Mouse (Mus musculus) urinary bladder, postnatal 36 days (tissue): Measurements from ENCODE around the gene Olfr160.

Experiments used
- DNase-seq, 2 experiments: peaks; one replicate each; pipeline ENCODE4 v3.0.0; 2022; ENCODE audit warnings: low spot score in 2 of 2, mixed read lengths in 1 of 2

The Olfr160 gene

DNA sequence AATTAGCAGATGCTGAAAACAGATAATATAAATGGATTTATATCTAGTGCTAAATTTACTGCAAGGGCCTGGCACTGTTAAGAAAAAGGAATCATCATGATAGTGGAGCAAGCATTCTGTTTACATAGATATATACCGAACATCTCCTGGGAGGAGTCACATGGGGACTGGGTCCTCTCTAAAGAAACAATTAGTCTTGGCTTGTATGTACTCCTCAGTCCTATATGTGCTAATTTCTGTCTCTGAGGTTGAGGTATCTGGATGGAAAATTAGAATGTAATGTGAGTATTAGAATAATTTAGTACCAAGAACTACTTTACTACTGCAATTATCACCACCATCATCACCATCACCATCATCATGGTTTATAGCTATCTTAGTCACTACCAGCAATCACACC is at the start of gene Olfr160:
TSS of gene Olfr160 (minus strand) at position 101 of the 400 bp plus-strand sequence.
- no peak for DNase-seq

DNA sequence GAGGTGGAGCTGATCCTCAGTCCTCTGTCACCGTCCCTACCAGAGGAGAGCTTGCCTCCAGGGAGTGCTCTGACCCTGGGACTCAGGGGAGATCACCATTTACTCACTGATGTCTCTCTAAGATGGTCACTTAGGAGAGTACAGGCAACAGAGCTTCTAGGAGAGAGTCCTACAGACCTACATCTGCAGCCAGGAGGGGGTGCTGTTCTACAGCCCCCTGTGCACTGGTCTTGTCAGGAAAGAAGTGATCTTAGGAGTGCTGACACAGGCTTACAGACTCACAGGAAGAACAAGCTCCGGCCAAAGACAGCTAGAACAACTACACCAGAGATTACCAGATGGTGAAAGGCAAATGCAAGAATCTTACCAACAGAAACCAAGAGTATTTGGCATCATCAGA is 46.5 kb upstream of the Olfr160 start:
- no peak for DNase-seq

DNA sequence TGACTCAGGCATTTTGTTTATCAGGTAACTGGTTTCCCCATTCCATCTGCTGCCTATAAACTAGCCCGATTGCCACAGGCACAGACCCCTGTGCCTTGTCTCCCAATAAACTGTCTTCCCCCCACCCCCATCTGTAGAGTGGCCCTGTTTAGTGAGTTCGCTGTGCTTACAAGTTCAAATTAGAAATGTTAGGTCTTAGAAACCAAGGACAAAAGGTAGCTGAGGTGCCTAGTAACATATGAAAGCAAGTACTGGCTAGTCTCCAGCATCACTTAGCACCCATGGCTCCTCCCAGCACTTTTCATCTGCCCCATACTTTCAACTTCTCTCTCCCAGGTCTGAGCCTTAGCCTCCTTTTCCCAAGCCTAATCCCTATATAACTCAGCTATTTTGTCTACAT is 45.7 kb upstream of the Olfr160 start:
- no peak for DNase-seq

DNA sequence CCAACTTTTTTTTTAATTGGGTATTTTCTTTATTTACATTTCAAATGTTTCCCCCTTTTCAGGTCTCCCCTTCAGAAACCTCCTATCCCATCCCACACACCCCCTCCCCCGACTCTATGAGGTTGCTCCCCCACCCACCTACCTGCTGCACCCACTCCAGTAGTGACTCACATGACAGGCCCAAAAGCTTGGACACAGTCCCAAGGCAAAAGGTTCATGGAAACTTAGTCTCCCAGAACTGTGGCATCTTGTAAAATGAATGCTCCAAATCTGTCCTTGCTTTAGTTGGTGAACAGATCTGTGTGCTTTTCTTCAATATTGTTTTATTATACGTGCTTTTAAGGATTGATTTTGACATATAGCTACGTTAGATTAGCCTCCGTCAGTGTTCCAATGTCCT is 36.0 kb upstream of the Olfr160 start:
- no peak for DNase-seq

DNA sequence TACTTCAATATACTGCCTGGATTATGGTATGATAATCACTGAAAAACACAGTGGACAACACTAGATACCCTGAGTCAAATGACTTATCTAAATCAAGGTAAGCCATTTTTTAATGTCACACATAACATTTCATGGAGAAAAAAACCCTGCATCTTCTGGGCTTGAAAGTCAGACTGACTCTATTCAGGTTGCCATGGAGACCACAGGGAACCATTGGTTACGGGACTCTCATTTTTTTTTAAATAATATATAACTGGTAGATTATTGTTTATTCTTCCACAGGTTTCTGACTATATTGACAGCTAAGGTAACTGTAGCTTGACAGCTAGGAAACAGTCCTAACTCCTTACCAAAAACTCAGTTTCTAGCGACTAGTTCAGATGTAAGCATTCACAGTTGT is 35.4 kb upstream of the Olfr160 start:
- no peak for DNase-seq

DNA sequence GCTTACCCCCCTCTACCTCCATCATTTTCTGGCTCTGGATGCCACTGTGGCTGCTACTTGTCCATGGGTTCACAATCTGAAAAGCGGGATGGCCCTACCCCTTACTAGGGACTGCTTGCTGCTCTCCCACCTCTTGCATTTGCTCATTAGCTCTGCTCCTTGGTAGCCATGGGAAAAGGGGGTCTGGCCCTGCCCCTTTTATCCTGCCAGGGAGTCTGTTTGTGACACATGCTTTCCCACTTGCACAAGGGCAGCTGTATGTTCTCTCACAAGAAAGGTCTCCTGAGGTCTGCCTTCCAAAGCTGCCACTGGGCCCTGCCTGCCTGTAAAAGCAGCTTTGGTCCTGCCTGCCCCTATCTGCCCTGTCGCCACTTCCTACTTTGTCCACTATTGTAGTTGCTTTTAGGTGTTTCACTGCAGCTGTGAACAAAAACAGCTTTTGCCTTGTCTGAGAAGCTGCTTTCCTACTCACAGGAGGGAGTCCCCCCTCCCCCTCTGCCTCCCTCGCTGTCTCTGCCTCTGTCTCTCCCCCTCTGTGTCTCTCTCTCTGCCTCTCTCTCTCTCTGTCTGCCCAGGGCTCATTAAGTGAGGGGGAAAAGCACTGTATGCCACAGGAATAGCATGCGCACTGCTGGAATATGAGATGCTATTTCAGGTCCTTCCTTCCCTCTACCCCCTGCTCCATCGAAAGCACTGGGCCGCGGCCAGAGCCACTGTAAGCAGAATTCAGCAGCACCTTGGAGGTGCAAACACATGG is 34.4 kb upstream of the Olfr160 start:
- DNase-seq: no peak

DNA sequence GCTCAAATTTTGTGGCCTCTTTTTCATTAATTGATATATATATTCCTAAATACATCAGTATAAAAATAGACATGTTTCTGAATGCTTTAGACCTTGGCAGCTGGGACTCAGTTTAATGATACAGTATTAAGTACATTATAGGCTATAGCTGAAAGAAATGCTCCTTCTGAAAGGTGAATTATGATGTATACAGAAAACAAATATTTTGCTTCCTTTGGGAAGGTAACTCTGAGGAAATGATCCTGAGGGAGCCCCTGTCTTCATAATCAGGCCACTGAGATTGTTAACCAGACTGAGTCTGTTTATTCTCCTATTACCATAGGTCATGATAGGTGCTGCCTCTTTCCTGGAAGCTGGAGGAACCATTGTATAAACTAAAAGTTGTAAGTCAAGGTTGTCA is 28.8 kb upstream of the Olfr160 start, which contains the start of gene Olfr874:
TSS of gene Olfr874 (plus strand) at position 301 of the 400 bp plus-strand sequence.
- DNase-seq: no peak

DNA sequence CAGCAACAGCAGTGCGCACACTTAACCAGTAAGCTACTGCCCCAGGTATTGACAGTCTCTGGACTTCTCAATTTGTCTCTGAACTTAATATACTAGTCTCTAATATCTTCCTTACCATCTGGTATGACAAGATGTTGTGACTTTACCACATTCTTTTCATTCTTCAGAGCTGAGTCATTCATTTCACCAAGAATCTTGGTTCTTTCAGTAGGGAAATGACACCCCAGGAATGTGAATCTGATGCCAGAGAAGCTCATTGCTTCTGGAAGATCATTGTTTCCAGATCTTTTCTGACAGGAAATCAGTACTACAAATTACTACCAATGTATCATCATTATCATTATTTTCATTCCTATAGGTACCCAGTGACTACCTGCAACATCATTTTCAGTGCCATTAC is 18.3 kb upstream of the Olfr160 start:
- no peak for DNase-seq

DNA sequence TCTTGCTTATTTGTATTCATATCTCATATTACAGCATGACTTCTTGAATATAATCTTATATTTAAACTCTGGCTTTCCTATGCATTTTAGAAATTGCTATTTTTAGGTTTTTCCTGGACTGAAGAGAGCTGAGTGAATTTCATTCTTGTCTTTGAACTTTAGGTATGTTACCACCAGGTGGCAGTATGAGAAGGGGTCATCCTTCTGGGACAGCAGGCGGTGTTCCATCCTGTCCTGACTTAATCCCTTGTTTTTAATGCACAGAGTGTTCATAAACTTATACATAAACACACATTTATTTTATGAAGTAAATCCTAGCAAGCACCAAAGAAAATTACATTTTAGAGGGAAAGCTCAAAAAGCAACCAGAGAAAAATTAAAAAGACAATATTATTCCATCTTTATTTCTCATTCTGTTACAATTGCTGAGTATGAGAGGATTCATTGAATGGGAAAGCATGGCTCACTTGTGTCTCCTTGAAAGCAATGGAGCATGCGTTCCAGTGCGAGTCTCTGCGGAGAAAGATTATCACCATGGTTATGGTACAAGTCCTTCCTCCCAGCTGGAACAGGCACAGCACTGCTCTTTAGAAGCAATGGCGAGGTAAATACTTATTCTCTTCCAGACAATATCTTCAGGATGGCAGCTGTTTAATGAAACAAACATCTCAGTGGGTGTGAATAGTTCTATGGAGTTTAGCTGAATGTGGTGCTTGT is 25.9 kb downstream of the Olfr160 start:
- no peak for DNase-seq

DNA sequence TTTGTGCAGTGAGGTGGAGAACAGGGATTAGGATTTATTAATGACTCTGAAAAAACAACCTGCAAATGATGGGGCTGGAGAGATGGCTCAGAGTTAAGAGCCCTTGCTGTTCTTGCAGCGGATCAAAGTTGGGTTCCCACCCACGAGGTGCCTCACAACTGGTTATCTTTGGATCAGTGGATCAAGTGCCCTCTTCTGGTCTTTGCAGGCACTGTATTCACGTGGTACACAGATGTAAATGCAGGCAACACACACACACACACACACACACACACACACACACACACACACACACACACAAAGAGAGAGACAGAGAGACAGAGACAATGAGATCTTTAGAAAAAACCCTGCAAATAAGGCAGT is 28.1 kb downstream of the Olfr160 start:
- DNase-seq: no peak

DNA sequence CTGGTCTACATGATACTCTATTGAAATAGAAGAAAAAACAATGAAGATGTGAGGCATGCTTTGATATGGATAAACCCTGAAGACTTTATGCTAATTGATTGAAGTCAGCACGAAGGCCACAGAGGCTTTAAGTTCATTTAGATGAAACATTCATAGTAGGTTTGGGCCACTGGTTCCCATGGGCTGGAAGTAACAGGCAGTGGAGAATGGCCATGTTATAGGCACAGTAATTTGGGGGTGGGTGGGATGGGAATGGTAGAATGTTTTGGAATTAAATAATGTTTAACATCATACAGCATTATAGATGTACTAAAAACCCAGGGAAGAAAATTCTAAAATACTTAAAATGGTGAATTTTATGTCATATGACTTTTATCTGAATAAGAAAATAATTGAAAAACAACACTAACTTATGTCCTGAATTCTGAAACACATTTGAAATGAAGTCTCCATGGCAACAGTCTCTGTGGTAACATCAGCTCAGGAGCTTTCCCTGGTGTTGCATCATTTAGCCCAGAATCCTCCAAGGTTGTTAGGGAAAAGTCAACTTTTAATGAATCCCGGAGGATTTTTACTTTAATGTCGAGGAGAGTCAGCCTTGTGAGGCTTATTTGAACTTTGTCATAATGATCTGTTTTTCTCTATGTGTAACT is 28.6 kb downstream of the Olfr160 start:
- no peak for DNase-seq

DNA sequence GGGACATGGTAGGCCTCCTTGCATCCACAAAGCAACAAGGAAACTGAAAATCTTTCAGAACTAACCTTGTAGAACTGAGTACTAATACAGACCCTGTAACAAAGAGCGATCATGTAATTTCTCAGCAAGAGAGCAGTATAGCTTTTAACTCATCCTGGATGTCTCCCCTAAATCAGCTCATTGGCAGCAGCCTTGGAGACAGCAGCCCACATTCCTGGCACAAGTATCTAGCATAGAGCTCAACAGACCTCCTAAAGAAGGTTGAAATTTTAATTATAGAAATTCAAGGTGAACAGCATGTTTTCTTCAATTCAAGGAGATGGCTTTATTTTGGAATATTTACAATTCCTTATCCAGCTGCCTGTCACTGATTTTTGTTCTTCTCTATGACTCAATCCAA is 34.9 kb downstream of the Olfr160 start:
- no peak for DNase-seq

DNA sequence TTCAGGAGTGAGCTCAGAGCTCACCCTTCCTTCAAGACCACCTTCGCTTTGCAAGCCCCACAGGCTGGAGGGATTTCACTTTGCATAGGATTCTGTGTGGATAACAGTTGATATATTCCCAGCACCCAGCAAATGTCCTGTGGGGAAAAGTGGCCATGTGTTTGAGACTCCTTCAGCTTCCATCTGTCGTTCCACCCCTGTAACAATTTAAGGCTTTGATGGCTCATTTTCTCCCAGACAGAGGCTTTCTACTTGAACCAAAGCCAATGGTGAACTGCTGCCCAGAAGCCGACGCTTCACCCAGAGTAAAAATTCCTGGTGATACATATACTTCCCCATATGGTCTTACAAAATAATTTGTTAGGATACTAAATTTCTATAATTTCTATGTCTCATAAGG is 40.8 kb downstream of the Olfr160 start:
- DNase-seq: no peak

DNA sequence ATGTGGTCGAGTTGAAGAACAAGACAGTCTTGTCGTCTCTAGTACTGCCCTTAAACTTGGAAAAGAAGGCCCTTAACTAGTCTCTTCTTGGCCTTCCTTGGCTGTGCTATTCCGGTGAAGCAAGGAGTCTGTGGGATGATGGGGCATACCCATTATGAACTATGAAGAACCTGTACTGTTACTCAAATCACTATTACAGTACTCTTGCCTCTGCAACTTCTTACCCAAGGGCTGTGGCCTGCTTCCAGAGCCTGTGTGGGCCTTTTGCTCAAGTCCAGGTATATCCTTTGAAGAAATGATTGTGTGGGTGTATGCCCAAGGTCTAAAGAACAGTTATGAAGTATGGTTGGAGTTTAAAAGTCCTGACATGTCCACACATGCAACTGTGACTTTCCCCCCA is 45.8 kb downstream of the Olfr160 start:
- no peak for DNase-seq

DNA sequence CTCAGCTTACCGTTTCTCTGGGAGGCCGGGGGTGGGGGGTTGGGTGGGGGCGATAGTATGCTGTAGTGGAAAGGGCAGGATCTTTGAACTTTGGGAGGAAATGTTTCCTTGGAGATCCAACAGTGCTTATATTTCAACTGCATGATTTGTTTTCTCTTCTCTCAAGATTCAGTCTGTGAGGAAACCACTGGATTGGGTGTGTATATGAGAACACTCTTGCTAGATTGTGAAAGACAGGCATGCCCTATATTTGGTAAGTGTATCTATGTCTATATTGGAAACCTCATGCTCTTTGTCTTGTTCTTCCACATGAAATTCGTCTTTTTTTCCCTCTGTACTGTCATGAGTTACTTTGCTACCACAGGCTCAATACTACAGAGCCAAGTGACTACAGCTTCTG is 46.4 kb downstream of the Olfr160 start:
- no peak for DNase-seq

DNA sequence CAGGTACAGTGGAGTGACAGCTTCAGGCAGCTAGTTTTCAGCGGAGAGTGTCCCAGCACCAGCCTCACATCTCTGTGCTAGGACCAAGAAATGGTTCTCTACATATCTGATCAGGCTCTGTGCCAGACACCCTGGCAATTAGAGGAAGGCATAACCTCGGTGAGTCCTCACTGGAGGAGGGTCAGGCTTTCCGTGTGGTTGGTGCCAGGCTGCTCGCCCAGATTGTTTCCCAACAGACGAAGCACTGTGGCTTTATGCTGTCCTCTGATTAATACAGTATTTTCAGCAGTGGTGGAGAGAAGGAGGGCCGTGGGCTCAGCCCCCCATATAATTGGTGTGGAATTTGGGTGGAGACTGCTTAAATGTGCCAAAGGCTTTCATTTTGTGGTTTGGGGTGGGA is 46.9 kb downstream of the Olfr160 start, which contains the start of gene Panx3:
TSS of gene Panx3 (minus strand) at position 121 of the 400 bp plus-strand sequence.
- DNase-seq: no peak

DNA sequence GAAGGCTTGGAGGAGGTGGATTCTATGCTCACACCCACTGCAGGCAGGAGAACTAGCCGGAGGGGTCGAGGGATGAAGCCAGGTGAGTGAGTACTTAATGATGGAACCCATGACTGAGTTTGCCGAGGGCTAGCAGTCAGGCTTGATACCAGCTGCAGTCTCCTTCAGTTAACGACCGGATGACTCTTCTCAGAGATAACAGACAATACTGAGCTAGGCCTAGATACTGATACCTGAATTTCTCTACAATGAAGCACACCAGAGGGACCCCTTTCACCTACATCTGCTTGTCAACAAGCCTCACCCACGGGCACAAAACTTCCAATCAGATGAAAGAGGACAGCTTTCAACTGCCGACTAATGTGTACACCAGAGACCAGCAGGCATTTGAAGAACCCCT is 50.0 kb downstream of the Olfr160 start:
- no peak for DNase-seq

DNA sequence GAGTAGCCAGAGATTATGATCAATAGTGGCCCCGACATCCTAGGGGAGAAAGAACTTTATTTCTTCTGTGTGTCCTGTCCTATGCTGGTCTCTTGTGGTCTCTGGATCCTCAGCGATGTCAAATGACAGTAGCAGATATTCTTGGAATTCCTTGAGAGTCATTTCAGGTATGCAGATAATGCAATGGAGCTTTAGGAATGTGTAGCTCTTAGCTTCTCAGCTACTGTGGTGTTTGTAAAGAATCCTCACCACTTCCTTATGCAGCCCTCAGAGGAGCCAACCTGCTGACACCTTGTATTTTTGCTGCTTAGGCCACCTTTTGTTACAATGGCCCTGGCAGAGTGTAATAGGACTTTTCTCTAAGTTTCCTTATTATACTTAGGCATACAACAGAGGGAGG is 51.4 kb downstream of the Olfr160 start:
- no peak for DNase-seq

DNA sequence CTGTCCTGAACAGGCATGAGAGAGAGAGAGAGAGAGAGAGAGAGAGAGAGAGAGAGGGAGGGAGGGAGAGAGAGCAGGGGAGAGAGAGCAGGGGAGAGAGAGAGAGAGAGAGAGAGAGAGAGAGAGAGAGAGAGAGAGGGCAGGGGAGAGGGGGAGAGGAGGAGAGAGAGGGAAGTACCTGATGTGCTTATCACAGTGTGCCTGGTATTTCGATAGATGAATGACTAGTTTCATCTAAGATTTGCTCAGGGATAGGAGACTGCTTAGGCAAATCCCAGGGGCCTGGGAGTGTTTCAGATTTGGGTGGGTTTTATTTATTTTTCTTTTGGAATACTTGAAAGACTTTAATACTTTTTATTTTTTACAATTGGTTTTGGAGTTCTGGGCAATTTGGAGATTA is 52.8 kb downstream of the Olfr160 start:
- DNase-seq: no peak

DNA sequence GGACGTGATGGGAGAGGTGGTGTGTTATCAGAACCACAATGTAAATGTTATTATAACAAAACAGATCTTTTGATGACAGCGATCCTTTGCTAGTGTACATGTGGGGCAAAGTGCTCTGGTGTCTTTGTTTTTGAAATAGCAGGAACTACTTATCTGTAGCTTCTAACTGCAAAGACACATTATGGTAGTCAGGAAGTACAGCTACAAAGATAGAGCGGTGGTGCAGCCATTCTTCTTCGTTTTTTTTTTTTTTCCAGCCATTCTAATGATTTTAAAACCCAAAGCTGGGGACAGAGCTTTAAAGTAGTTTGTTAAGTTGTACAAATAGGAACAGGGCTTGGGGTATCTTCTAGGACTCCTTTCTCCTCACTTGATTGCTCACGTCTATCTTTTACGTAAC is 56.6 kb downstream of the Olfr160 start:
- no peak for DNase-seq
